Mouse (Mus musculus) megakaryocyte, embryonic 14.5 days (primary cell): ENCODE measurements at regions not wholly inside any gene's neighbourhood (a gene's known extent, or its start where the extent isn't known, plus 50 kb on each side); places are given as distances from the start of the nearest gene placed in this dataset.

ENCODE experiments used
- H3K27me3 ChIP-seq: replicated peaks from 2 replicates; pipeline ENCODE3; 2012; ENCODE audit warnings: inconsistent platforms
- H3K36me3 ChIP-seq: replicated peaks from 2 replicates; pipeline ENCODE3; 2012; ENCODE audit warnings: low read length, inconsistent platforms, mixed read lengths
- H3K4me1 ChIP-seq: 2 replicates; pipeline ENCODE4 v1.6.1; 2012; ENCODE audit warnings: inconsistent platforms
- H3K4me3 ChIP-seq: replicated peaks from 2 replicates; pipeline ENCODE3; 2012; ENCODE audit warnings: moderate library complexity, mild to moderate bottlenecking, inconsistent platforms
- H3K9me3 ChIP-seq: 2 replicates; pipeline ENCODE4 v1.6.1; 2012; ENCODE audit warnings: inconsistent platforms
- FLI1 ChIP-seq: IDR thresholded peaks from 2 replicates; pipeline ENCODE4 v1.6.1; 2012; ENCODE audit warnings: low read length, inconsistent platforms, mixed read lengths
- GATA1 ChIP-seq: IDR thresholded peaks from 3 replicates; pipeline ENCODE4 v1.6.1; 2012; ENCODE audit warnings: mixed read lengths, low read length, inconsistent platforms, borderline replicate concordance

DNA sequence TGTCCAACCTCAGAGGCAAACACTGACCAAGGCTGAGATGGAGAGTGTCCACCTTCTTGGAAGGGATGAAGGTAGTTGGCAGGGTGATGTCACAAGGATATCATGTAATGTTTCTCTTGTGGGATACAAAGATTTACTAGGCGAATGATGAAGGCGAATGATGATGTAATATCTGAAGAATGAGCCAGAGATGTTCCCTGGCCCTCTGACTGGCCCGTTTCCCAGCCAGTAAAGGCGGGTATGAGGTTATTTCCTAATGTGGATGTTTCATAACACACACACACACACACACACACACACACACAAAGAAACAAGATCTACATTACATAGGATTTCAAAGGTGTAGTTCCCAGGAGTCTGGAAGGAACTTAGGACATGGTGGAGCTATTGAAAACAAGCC, 249.1 kb upstream of the 9630041A04Rik start:
- Histone ChIP-seq H3K9me3 (peaks cover 9% of the 10 kb centered on the region; the same call in 1 of the 2 replicates), H3K27me3 (no peaks in the 10 kb centered on the region), H3K36me3 (no peaks in the 10 kb centered on the region), H3K4me3 (no peak overlapping the region), H3K4me1 (no peaks in the 10 kb centered on the region)
- TF ChIP-seq FLI1 (no peak), GATA1 (no peak)

DNA sequence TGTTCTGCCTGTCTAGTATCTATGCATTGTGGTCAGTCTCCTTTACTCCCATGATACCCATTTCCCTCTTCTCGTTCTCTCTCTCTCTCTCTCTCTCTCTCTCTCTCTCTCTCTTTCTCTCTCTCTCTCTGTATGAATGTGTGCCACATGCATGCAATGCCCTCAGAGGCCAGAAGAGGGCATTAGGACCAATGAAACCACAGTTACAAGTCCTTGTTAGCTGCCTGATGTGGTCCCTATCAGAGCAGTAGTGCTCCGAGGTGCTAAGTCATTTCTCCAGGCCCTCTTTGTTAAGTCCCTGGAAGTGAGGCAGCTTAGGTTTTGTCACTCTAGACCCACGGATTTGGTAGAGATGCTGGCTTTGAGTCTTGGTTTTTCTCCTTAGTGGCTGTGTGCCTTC, 250.2 kb upstream of the 9630041A04Rik start:
- no peaks in the 10 kb centered on the region for H3K4me1 ChIP-seq
- TF ChIP-seq FLI1 (no peak), GATA1 (no peak)
- H3K27me3 ChIP-seq = no peaks in the 10 kb centered on the region
- no peak overlapping the region for H3K4me3 ChIP-seq
- H3K9me3 ChIP-seq = peaks cover 10% of the 10 kb centered on the region; the same call in 1 of the 2 replicates
- no peaks in the 10 kb centered on the region for H3K36me3 ChIP-seq

DNA sequence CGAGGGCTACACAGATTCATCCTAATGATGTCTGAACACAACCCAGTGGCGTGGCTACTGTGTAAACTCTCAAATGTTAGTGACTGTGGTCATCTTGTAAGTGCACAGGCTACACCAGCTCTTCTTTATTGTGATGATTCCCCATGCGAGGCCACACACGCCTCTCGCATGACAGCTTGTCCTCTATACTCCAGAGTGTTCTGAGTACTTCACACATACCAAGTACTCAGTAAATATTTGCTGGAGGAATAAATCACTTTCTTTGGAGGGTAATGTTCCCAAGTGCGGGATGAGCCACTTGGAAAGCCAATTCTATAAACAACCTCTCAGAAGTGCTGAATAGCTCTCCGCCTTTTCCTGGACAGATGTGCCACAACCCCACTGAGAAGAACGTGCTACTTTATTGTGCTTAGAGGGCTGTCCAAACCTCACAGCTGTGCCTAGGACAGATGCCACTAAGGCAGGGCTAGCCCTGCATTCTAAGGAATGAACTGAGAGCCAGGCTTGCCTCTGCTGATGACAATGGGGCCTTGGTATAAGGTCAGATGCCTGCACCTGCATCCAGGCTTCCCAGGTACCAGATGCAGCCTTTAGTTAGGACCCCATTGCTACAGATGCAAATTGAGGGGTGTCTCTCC, 250.7 kb upstream of the 9630041A04Rik start:
- peaks cover 10% of the 10 kb centered on the region; the same call in 1 of the 2 replicates for H3K9me3 ChIP-seq
- no peaks in the 10 kb centered on the region for H3K36me3 ChIP-seq
- H3K27me3 ChIP-seq = no peaks in the 10 kb centered on the region
- TF ChIP-seq GATA1 (no peak), FLI1 (no peak)
- H3K4me3 ChIP-seq = no peak overlapping the region
- H3K4me1 ChIP-seq = no peaks in the 10 kb centered on the region

GRCm38 (mm10) chr9:101610338-101610737, 251.3 kb upstream of the 9630041A04Rik start:
- no peak for TF ChIP-seq GATA1
- no peak for TF ChIP-seq FLI1
- no peak overlapping the region for H3K4me3 ChIP-seq
- no peaks in the 10 kb centered on the region for H3K4me1 ChIP-seq
- no peaks in the 10 kb centered on the region for H3K27me3 ChIP-seq
- H3K9me3 ChIP-seq = peaks cover 10% of the 10 kb centered on the region; the same call in 1 of the 2 replicates
- no peaks in the 10 kb centered on the region for H3K36me3 ChIP-seq

GRCm38 (mm10) chr9:101602799-101603198, 258.8 kb upstream of the 9630041A04Rik start:
- Histone ChIP-seq H3K27me3 (no peaks in the 10 kb centered on the region), H3K9me3 (peaks cover 12% of the 10 kb centered on the region; the same call in 1 of the 2 replicates), H3K36me3 (no peaks in the 10 kb centered on the region), H3K4me1 (no peaks in the 10 kb centered on the region), H3K4me3 (no peak overlapping the region)
- TF ChIP-seq FLI1 = no peak
- no peak for TF ChIP-seq GATA1

- Histone ChIP-seq H3K36me3 (no peaks in the 10 kb centered on the region), H3K9me3 (no peaks in the 10 kb centered on the region), H3K4me1 (no peaks in the 10 kb centered on the region), H3K27me3 (no peaks in the 10 kb centered on the region), H3K4me3 (no peak overlapping the region)
- TF ChIP-seq GATA1 = no peak
- no peak for TF ChIP-seq FLI1
Observed at GRCm38 (mm10) chr9:101596898-101597297, 264.7 kb upstream of the 9630041A04Rik start.

GRCm38 (mm10) chr9:101595101-101595650, 266.5 kb upstream of the 9630041A04Rik start:
- H3K4me1 ChIP-seq = no peaks in the 10 kb centered on the region
- TF ChIP-seq GATA1 = no peak
- no peak for TF ChIP-seq FLI1
- H3K27me3 ChIP-seq = no peaks in the 10 kb centered on the region
- H3K9me3 ChIP-seq = peaks cover 3% of the 10 kb centered on the region; the same call in 1 of the 2 replicates
- no peak overlapping the region for H3K4me3 ChIP-seq
- no peaks in the 10 kb centered on the region for H3K36me3 ChIP-seq

DNA sequence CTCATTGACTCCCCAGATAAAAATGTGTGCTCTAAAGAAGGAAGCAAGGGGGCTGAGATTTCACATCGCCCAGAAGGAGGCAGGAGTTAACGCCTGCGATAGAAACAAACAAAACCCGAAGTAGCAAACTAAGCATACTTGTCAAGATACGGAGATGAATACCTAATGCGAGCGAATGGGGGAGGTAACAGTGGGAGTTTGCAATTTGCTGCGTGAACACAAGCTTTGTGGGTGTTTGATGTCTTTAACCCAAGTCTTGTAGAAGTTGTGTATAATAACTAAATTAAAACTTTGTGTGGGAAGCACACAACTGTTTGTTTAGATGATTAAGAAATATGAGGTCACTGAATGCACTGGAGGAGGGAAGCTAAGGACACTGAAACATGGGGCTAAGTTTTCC, 269.0 kb upstream of the 9630041A04Rik start:
- H3K9me3 ChIP-seq = peaks cover 3% of the 10 kb centered on the region; the same call in 1 of the 2 replicates

DNA sequence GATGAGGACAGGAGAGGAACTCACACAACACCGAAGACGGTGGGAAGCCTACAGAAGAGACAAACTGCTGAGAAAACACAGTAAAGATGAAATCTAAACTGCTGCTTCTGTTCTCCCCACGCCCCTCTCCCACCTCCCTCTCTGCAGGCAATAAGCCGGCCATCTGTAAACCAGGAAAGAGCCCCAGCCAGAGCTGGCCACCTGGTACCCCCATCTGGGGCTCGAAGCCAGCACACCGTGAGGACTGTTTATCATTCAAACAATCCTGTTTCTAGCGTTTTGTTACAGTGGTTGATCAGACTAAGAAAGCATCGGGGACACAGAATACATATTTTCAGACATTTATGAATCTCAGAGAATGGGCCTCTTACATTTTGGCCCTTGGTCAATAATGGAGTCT, 270.0 kb upstream of the 9630041A04Rik start:
- Histone ChIP-seq H3K9me3 (peaks cover 3% of the 10 kb centered on the region; the same call in 1 of the 2 replicates), H3K4me3 (no peak overlapping the region), H3K4me1 (no peaks in the 10 kb centered on the region), H3K27me3 (no peaks in the 10 kb centered on the region), H3K36me3 (no peaks in the 10 kb centered on the region)
- no peak for TF ChIP-seq GATA1
- no peak for TF ChIP-seq FLI1

More for the DNA sequence above, 269.0 kb upstream of the 9630041A04Rik start:
- H3K4me1 ChIP-seq = no peaks in the 10 kb centered on the region
- no peak overlapping the region for H3K4me3 ChIP-seq
- no peaks in the 10 kb centered on the region for H3K36me3 ChIP-seq
- no peaks in the 10 kb centered on the region for H3K27me3 ChIP-seq
- TF ChIP-seq FLI1 = no peak
- TF ChIP-seq GATA1 = no peak

DNA sequence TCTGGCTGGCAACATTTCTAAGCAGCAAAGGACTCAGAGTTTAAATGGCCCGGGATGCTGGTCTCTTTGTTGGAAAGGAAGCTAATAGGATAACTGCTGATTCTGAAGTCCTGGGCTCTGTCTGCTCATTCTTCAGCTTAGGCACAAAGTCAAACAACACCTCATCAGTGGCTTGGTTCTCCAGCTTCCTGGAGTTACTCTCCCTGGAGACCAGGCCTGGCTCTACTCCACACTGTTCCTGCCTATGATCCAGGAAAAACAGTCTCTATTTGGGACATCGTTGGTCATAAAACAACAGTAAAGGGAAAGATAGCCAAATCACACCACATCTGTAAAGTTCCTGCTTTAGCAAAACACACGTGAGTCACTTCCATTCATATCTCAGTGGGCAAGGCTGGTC, 271.3 kb upstream of the 9630041A04Rik start:
- no peak for TF ChIP-seq FLI1
- TF ChIP-seq GATA1 = no peak
- no peaks in the 10 kb centered on the region for H3K27me3 ChIP-seq
- no peaks in the 10 kb centered on the region for H3K4me1 ChIP-seq
- no peak overlapping the region for H3K4me3 ChIP-seq
- no peaks in the 10 kb centered on the region for H3K36me3 ChIP-seq
- H3K9me3 ChIP-seq = peaks cover 3% of the 10 kb centered on the region; the same call in 1 of the 2 replicates

DNA sequence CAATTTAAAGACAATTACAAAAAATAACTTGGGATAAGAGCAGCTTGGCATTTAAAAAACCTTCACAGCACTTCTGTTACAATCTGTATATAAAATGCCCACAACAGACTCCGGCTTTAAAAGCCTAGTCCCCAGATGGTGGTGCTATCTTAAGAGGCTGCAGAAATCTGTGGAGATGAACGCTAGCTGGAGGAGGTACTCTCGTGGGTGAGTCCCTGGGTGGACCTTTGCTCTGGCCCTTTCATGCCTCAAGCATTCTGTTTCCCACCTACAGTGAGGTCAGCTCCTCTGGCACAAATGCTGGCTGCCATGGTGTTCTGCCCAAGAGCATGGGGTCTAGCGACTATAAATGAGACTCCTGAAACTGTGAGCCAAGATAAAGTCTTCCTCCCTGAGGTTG, 280.6 kb upstream of the 9630041A04Rik start:
- TF ChIP-seq GATA1 = no peak
- no peak for TF ChIP-seq FLI1
- H3K4me1 ChIP-seq = no peaks in the 10 kb centered on the region

More for the DNA sequence above, 280.6 kb upstream of the 9630041A04Rik start:
- Histone ChIP-seq H3K36me3 (no peaks in the 10 kb centered on the region), H3K9me3 (peaks cover 6% of the 10 kb centered on the region), H3K27me3 (no peaks in the 10 kb centered on the region), H3K4me3 (no peak overlapping the region)
